Mouse (Mus musculus) liver, postnatal 0 days (tissue): ENCODE data around the gene 2200002J24Rik.
"Not testable (repeated sequence)": the region's sequence is repeated elsewhere in the genome, so short reads cannot be mapped to it uniquely, and the experiment has no call there.

ENCODE experiments used
- CTCF ChIP-seq: sonication (generic); IDR thresholded peaks from 2 replicates; pipeline ENCODE4 v1.5.1; 2016; ENCODE audit warnings: antibody characterized with exemption, low read depth
- EP300 ChIP-seq: IDR thresholded peaks from 2 replicates; pipeline ENCODE4 v1.6.1; 2016; ENCODE audit warnings: antibody characterized with exemption, low read depth, mild to moderate bottlenecking

DNA sequence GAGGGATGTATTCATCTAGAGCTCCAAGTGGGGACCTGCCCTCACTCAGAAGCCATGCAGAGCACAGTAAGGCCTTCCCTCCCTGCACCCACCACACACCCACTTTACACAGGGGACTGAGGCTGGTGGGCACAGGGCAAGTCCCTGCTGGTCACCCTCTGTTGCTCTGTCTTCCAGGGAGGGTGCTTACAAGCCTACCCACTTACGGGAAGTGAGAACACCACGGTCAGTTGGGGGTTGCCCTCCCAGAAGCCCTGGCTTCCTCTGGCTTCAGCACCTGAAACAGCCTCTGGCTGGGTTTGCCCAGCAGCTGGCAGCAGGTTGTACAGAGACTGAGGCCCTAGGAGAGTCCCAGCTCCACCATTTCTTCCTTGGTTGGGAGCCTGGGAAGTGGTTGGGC is 43.8 kb downstream of the 2200002J24Rik start:
- TF ChIP-seq EP300, CTCF: not testable (repeated sequence)
